Comparison of ENCODE assay signal across 32 mouse cellular contexts in the genomic region with DNA sequence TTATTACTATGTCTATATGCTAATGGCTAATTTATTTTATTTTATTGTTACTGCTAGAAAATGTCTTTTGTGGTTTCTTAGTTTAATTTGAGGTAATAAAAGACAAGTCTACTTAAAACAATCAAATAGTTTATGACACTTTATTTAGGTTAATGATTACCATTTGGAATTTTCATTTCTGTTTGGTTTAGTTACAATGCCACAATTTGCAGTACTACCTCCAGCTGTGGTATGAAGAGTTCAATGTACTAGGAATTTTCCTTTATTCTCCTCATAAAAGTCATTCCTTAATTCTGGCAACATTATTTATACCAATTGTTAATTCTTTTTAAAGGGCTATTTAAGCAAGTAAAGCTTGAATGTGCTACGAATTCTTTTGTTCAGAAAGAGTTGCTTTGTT.
"Had no signal": no experiment of that assay in that cellular context is flagged by ENCODE, and none has a peak within 500 bp of the region (broad histone marks: within the 10 kb centered on the region; RNA-seq: fewer than 3 reads in every experiment).

No protein-coding gene starts in this region.

- H3K4me1 ChIP-seq: limb, embryonic 10.5 days; limb, embryonic 12.5 days; limb, embryonic 13.5 days; limb, embryonic 15.5 days; liver, embryonic 12.5 days; liver, embryonic 13.5 days; liver, embryonic 15.5 days; lung, embryonic 15.5 days; megakaryocyte, embryonic 14.5 days; midbrain, embryonic 10.5 days; midbrain, embryonic 12.5 days; midbrain, embryonic 13.5 days; midbrain, embryonic 15.5 days; neural tube, embryonic 12.5 days had no signal

- H3K9me3 ChIP-seq: limb, embryonic 10.5 days; limb, embryonic 12.5 days; limb, embryonic 13.5 days; limb, embryonic 15.5 days; liver, embryonic 12.5 days; liver, embryonic 13.5 days; liver, embryonic 15.5 days; lung, embryonic 15.5 days; megakaryocyte, embryonic 14.5 days; midbrain, embryonic 10.5 days; midbrain, embryonic 12.5 days; midbrain, embryonic 13.5 days; midbrain, embryonic 15.5 days; neural tube, embryonic 12.5 days had no signal

- DNase-seq: left cerebral cortex, postnatal 4 days; liver; liver, embryonic 13.5 days; liver, postnatal 0 days; lung, adult 18-20 months; lung, adult 2 months; lung, embryonic 14.5 days; lung, postnatal 10 days; lung, postnatal 14 days; lung, postnatal 36 days; lung, postnatal 4 days; midbrain, embryonic 14.5 days had no signal

- H3K9ac ChIP-seq: limb, embryonic 12.5 days; limb, embryonic 13.5 days; limb, embryonic 15.5 days; liver, embryonic 12.5 days; liver, embryonic 13.5 days; liver, embryonic 14.5 days; liver, embryonic 15.5 days; liver, postnatal 0 days; lung, embryonic 14.5 days; lung, embryonic 15.5 days; midbrain, embryonic 12.5 days; midbrain, embryonic 13.5 days; midbrain, embryonic 15.5 days; neural tube, embryonic 12.5 days had no signal

- ATAC-seq: liver, embryonic 12.5 days; liver, postnatal 0 days; lung, postnatal 0 days; midbrain, embryonic 13.5 days; midbrain, embryonic 15.5 days; midbrain, embryonic 16.5 days had no signal

- H3K36me3 ChIP-seq: limb, embryonic 10.5 days; limb, embryonic 12.5 days; limb, embryonic 13.5 days; limb, embryonic 15.5 days; liver, embryonic 12.5 days; liver, embryonic 13.5 days; liver, embryonic 15.5 days; lung, embryonic 15.5 days; midbrain, embryonic 10.5 days; midbrain, embryonic 12.5 days; midbrain, embryonic 13.5 days; midbrain, embryonic 15.5 days; neural tube, embryonic 12.5 days had no signal

- H3K27me3 ChIP-seq: limb, embryonic 12.5 days; limb, embryonic 13.5 days; limb, embryonic 15.5 days; liver, embryonic 12.5 days; liver, embryonic 13.5 days; liver, embryonic 15.5 days; lung, embryonic 15.5 days; megakaryocyte, embryonic 14.5 days; midbrain, embryonic 12.5 days; midbrain, embryonic 13.5 days; midbrain, embryonic 15.5 days; neural tube, embryonic 12.5 days had no signal

- H3K4me2 ChIP-seq: limb, embryonic 12.5 days; limb, embryonic 13.5 days; limb, embryonic 15.5 days; liver, embryonic 11.5 days; liver, embryonic 12.5 days; liver, embryonic 13.5 days; liver, embryonic 15.5 days; lung, embryonic 14.5 days; lung, embryonic 15.5 days; midbrain, embryonic 11.5 days; midbrain, embryonic 12.5 days; midbrain, embryonic 13.5 days; midbrain, embryonic 15.5 days; neural tube, embryonic 12.5 days had no signal

- H3K27ac ChIP-seq: limb, embryonic 10.5 days; limb, embryonic 12.5 days; limb, embryonic 13.5 days; limb, embryonic 15.5 days; liver, embryonic 12.5 days; liver, embryonic 13.5 days; liver, embryonic 14.5 days; liver, embryonic 15.5 days; lung, embryonic 15.5 days; macrophage; midbrain, embryonic 10.5 days; midbrain, embryonic 12.5 days; midbrain, embryonic 13.5 days; midbrain, embryonic 15.5 days; neural tube, embryonic 12.5 days had no signal

- H3K4me3 ChIP-seq: limb, embryonic 10.5 days; limb, embryonic 12.5 days; limb, embryonic 13.5 days; limb, embryonic 15.5 days; liver, embryonic 12.5 days; liver, embryonic 13.5 days; liver, embryonic 15.5 days; lung, embryonic 15.5 days; megakaryocyte, embryonic 14.5 days; midbrain, embryonic 10.5 days; midbrain, embryonic 12.5 days; midbrain, embryonic 13.5 days; midbrain, embryonic 15.5 days; myocyte; neural tube, embryonic 12.5 days had no signal
